Mouse (Mus musculus) telencephalon, adult 2 months (tissue): ENCODE data around the gene Ano6.

Source experiments
- DNase-seq: peaks from one replicate; pipeline ENCODE4 v3.0.0-alpha.2; 2011; ENCODE audit warnings: low read depth, low spot score

Gene Ano6

GRCm38 (mm10) chr15:95856684-95857595, 66.3 kb downstream of the Ano6 start:
- DNase-seq: peak; percentile 45

- no peak for DNase-seq
These were observed 68.4 kb downstream of the Ano6 start for GRCm38 (mm10) chr15:95858876-95859655.

GRCm38 (mm10) chr15:95863865-95864660, 73.4 kb downstream of the Ano6 start:
- DNase-seq: no peak

GRCm38 (mm10) chr15:95865311-95866100, 74.9 kb downstream of the Ano6 start:
- DNase-seq: no peak

- DNase-seq: no peak
These were observed 77.5 kb downstream of the Ano6 start for GRCm38 (mm10) chr15:95868172-95868571.

GRCm38 (mm10) chr15:95869611-95870010, 79.0 kb downstream of the Ano6 start:
- DNase-seq: no peak

GRCm38 (mm10) chr15:95871631-95872030, 81.0 kb downstream of the Ano6 start:
- DNase-seq: no peak

- no peak for DNase-seq
These were observed 81.8 kb downstream of the Ano6 start for GRCm38 (mm10) chr15:95872447-95872846.

GRCm38 (mm10) chr15:95873276-95873675, 82.6 kb downstream of the Ano6 start:
- no peak for DNase-seq

GRCm38 (mm10) chr15:95874216-95874615, 83.6 kb downstream of the Ano6 start:
- no peak for DNase-seq

GRCm38 (mm10) chr15:95874726-95875125, 84.1 kb downstream of the Ano6 start:
- no peak for DNase-seq

GRCm38 (mm10) chr15:95875898-95876297, 85.3 kb downstream of the Ano6 start:
- no peak for DNase-seq

GRCm38 (mm10) chr15:95880616-95881151, 90.0 kb downstream of the Ano6 start:
- DNase-seq: no peak

GRCm38 (mm10) chr15:95882436-95882835, 91.8 kb downstream of the Ano6 start:
- DNase-seq: no peak

GRCm38 (mm10) chr15:95883559-95883958, 92.9 kb downstream of the Ano6 start:
- no peak for DNase-seq

- DNase-seq: no peak
These were observed 94.3 kb downstream of the Ano6 start for GRCm38 (mm10) chr15:95884658-95885620.

GRCm38 (mm10) chr15:95885953-95886820, 95.5 kb downstream of the Ano6 start:
- no peak for DNase-seq

- peak; percentile 58 for DNase-seq
These were observed 96.7 kb downstream of the Ano6 start for GRCm38 (mm10) chr15:95887365-95887764.

GRCm38 (mm10) chr15:95888556-95888955, 97.9 kb downstream of the Ano6 start:
- DNase-seq: no peak
